Mouse (Mus musculus): ENCODE data around the gene 4930512M02Rik. TPM values are rescaled to one million over a fixed set of nuclear protein-coding genes. Genes with fewer than 3 reads are reported as not detected.

Gene 4930512M02Rik
- total RNA-seq, 2 experiments from 2014 or later: not detected

- H3K4me3 ChIP-seq: no peak overlapping the region
- peak in 1 of 2 experiments; percentile 44 for DNase-seq (ENCODE audit: low spot score in 2 of 2)
- no peak overlapping the region for H3K27ac ChIP-seq
- TF ChIP-seq CTCF (conservative IDR thresholded peaks at IDR 0.05): peak; percentile 89
Observed at GRCm38 (mm10) chr11:11557173-11557967, 70.3 kb downstream of the 4930512M02Rik start.

GRCm38 (mm10) chr11:11556186-11556585 is 71.4 kb downstream of the 4930512M02Rik start:
- no peak for TF ChIP-seq CTCF (conservative IDR thresholded peaks at IDR 0.05)
- H3K4me3 ChIP-seq: no peak overlapping the region
- no peak overlapping the region for H3K27ac ChIP-seq
- DNase-seq (ENCODE audit: low spot score in 2 of 2): no peak

- H3K27ac ChIP-seq: no peak overlapping the region
- no peak for TF ChIP-seq CTCF (conservative IDR thresholded peaks at IDR 0.05)
- DNase-seq (ENCODE audit: low spot score in 2 of 2): no peak
Observed at GRCm38 (mm10) chr11:11555563-11555962, 72.1 kb downstream of the 4930512M02Rik start.

GRCm38 (mm10) chr11:11547597-11548240 is 79.9 kb downstream of the 4930512M02Rik start:
- TF ChIP-seq CTCF (conservative IDR thresholded peaks at IDR 0.05): no peak
- DNase-seq (ENCODE audit: low spot score in 2 of 2): no peak
- Histone ChIP-seq H3K27ac (no peak overlapping the region), H3K4me3 (no peak overlapping the region)

More at GRCm38 (mm10) chr11:11555563-11555962, 72.1 kb downstream of the 4930512M02Rik start:
- H3K4me3 ChIP-seq: no peak overlapping the region

GRCm38 (mm10) chr11:11546903-11547511 is 80.6 kb downstream of the 4930512M02Rik start:
- Histone ChIP-seq H3K27ac (no peak overlapping the region), H3K4me3 (no peak overlapping the region)
- DNase-seq (ENCODE audit: low spot score in 2 of 2): no peak
- no peak for TF ChIP-seq CTCF (conservative IDR thresholded peaks at IDR 0.05)

- Histone ChIP-seq H3K4me3 (no peak overlapping the region), H3K27ac (no peak overlapping the region)
- no peak for TF ChIP-seq CTCF (conservative IDR thresholded peaks at IDR 0.05)
- no peak for DNase-seq (ENCODE audit: low spot score in 2 of 2)
Observed at GRCm38 (mm10) chr11:11545948-11546347, 81.7 kb downstream of the 4930512M02Rik start.

Other genes with a start within 250 kb of the 4930512M02Rik start
- 1 to 10 TPM; 1.5 to 2.0 TPM for gene Spata48, start 165.7 kb downstream of the 4930512M02Rik start, total RNA-seq (2021)
- gene Zpbp, start 165.4 kb downstream of the 4930512M02Rik start, total RNA-seq (2021): under 1 TPM; 0.59 to 0.81 TPM
- gene Ikzf1, start 57.2 kb upstream of the 4930512M02Rik start, total RNA-seq (2021): 1 to 10 TPM; 2.6 to 4.0 TPM
- under 1 TPM; 0.61 to 0.67 TPM for gene Fignl1, start 181.1 kb upstream of the 4930512M02Rik start, total RNA-seq (2021)